Mouse (Mus musculus) ES-E14 (cell line): ENCODE data around the gene Slx4ip.
A peak's percentile ranks its signal among the peaks of the same experiment; 100 is the strongest.

Experiments used
- CHD2 ChIP-seq: IDR thresholded peaks from 2 replicates; pipeline ENCODE4 v1.6.1; 2014; ENCODE audit warnings: mild to moderate bottlenecking, low read depth, low read length, inconsistent platforms
- HCFC1 ChIP-seq: IDR thresholded peaks from 2 replicates; pipeline ENCODE4 v1.6.1; 2012; ENCODE audit warnings: low read length, inconsistent platforms, borderline replicate concordance; ENCODE audit not compliant: insufficient read depth
- MAFK ChIP-seq: IDR thresholded peaks from 2 replicates; pipeline ENCODE4 v1.6.1; 2014; ENCODE audit warnings: mild to moderate bottlenecking, low read depth, low read length, inconsistent platforms; ENCODE audit not compliant: insufficient read depth
- ZNF384 ChIP-seq: IDR thresholded peaks from 2 replicates; pipeline ENCODE4 v1.6.1; 2012; ENCODE audit warnings: low read depth, low read length, inconsistent platforms

DNA sequence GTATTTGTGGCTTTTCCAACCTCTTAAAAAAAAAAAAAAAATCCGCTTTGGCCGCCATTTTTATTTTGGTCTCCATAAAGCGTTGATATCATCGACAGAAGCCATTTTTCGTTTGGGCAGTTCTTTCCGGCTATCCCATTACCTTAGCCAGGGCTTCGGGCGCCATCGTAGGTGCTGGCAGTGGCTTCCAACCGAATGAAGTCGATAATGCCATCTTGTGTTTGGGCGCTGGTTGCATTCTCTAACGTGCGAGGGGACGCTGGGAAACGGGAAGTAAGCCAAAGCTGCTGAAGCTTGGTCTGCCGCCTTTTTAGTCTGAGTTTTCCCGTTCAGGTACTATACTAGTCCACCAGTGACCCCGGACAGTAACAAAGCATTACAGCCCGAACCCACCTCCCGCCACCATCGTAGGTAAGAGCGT lies 943 bp downstream of the Slx4ip start:
- TF ChIP-seq HCFC1 (peak; percentile 99), MAFK (no peak), CHD2 (no peak), ZNF384 (no peak; the same call in 1 of the 2 replicates)
